Mouse (Mus musculus): ENCODE results near the gene Cib4. TPM values are rescaled to one million over a fixed set of nuclear protein-coding genes. Genes with fewer than 3 reads are reported as not detected.

Gene Cib4
- polyA plus RNA-seq, 1 experiment from 2014 or later, result not detected

DNA sequence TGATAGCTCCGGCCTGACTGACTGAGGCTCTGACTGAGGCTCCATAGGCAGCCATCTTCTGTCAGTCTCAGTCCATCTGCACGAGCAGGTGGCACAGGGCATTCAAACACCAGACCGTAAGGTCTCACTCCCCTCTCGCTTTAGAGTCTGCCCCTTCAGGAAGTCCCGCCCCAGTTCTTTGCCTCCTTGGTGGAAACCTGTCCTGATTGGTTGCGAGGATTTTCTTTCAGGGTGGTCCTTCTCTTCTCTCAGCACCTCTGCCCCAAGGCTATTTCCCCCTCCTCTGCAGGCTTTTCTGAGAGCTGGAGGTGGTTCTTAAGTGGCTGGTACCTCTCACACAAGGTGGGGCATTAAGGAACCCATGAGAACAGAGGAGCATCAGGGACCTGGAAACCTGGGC, 75.2 kb downstream of the Cib4 start:
- Histone ChIP-seq H3K4me2 (ENCODE audit: low read length) (no peak overlapping the region), H3K9ac (ENCODE audit: low read length) (no peak overlapping the region), H3K27me3 (ENCODE audit: control insufficient read depth, insufficient read depth, low read length) (peaks cover 9% of the 10 kb centered on the region), H3K9me3 (ENCODE audit: control insufficient read depth, low read length) (no peaks in the 10 kb centered on the region), H3K4me1 (ENCODE audit: control insufficient read depth in 2 of 2, insufficient read depth in 2 of 2, low read length in 2 of 2) (peaks cover 0 to 2% of the 10 kb centered on the region in 2 experiments; a peak in 1 of 4 replicates), H3K36me3 (ENCODE audit: control insufficient read depth, insufficient read depth, low read length) (no peaks in the 10 kb centered on the region), H3K27ac (replicated peaks in 1 of 2; ENCODE audit: control insufficient read depth in 1 of 2, insufficient read depth in 1 of 2, low read depth in 2 of 2, low read length in 2 of 2) (no peak overlapping the region), H3K4me3 (ENCODE audit: control insufficient read depth in 1 of 2, insufficient read depth in 1 of 2, low read depth in 1 of 2, low read length in 2 of 2) (no peak overlapping the region)
- no peak for ATAC-seq (ENCODE audit: insufficient number of reproducible peaks, insufficient read depth, low FRiP score, low read depth)
- 58% methylated on average over 6 of the region's 6 CpGs for WGBS

DNA sequence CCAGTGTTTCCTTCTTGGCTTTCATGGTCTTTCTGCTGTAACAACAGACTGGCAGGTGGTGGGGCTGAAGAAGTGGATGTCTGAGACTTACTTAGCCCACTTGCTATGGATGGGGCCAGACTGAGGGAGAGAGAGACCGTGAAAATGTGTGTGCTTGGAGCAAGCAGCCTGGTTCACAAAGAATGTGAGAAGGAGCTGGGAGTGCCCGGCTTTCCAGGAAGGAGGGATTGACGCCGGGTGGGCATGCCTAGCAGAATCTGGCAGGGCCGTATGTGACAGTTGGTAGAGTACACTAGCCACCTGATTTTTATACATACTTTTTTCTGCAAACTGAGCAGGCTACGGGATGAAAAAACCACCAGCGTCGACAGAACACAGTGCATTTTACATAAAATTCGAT, 79.3 kb downstream of the Cib4 start:
- peaks cover 4 to 5% of the 10 kb centered on the region in 2 experiments; a peak in 2 of 4 replicates for H3K4me1 ChIP-seq (ENCODE audit: control insufficient read depth in 2 of 2, insufficient read depth in 2 of 2, low read length in 2 of 2)
- ATAC-seq (ENCODE audit: insufficient number of reproducible peaks, insufficient read depth, low FRiP score, low read depth), result no peak
- H3K4me2 ChIP-seq (ENCODE audit: low read length), result peak overlapping the region; percentile 58
- H3K9me3 ChIP-seq (ENCODE audit: control insufficient read depth, low read length), result no peaks in the 10 kb centered on the region
- no peaks in the 10 kb centered on the region for H3K36me3 ChIP-seq (ENCODE audit: control insufficient read depth, insufficient read depth, low read length)
- H3K4me3 ChIP-seq (ENCODE audit: control insufficient read depth in 1 of 2, insufficient read depth in 1 of 2, low read depth in 1 of 2, low read length in 2 of 2), result peak overlapping the region in 1 of 2 experiments; percentile 19; a peak in 1 of 4 replicates
- H3K9ac ChIP-seq (ENCODE audit: low read length), result peak overlapping the region; percentile 34
- 42% methylated on average over 9 of the region's 9 CpGs for WGBS
- no peak overlapping the region for H3K27ac ChIP-seq (replicated peaks in 1 of 2; ENCODE audit: control insufficient read depth in 1 of 2, insufficient read depth in 1 of 2, low read depth in 2 of 2, low read length in 2 of 2)
- peaks cover 32% of the 10 kb centered on the region for H3K27me3 ChIP-seq (ENCODE audit: control insufficient read depth, insufficient read depth, low read length)

DNA sequence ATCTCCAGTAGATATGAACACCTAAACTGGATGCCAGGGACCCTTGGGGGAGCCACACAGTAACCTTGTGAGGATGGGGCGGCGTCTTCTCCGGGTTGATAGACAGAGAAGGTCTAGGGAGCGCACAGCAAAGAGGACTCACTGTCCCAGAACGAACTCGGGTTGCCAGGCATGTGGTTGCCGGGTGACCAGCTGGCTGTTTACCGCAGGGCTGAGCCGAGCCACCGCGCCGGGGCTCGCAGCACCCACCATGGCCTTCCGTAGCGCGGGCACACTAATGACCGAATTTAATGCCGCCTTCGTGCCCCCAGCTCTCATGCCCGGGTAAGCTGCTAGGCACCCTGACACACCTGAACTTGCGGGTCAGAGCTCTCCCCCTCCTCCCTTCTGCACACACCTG, 79.8 kb downstream of the Cib4 start, which contains the start of gene 1700001C02Rik:
Gene 1700001C02Rik, plus strand, starts transcription at position 187 of the 400 bp plus-strand sequence.
- Histone ChIP-seq H3K9ac (ENCODE audit: low read length) (peak within 1 kb of the TSS; percentile 34), H3K27me3 (ENCODE audit: control insufficient read depth, insufficient read depth, low read length) (peaks cover 33% of the 10 kb centered on the region), H3K4me2 (ENCODE audit: low read length) (peak within 1 kb of the TSS; percentile 58), H3K27ac (replicated peaks in 1 of 2; ENCODE audit: control insufficient read depth in 1 of 2, insufficient read depth in 1 of 2, low read depth in 2 of 2, low read length in 2 of 2) (no peak within 1 kb of the TSS), H3K4me1 (ENCODE audit: control insufficient read depth in 2 of 2, insufficient read depth in 2 of 2, low read length in 2 of 2) (peaks cover 5 to 6% of the 10 kb centered on the region in 2 experiments; a peak in 2 of 4 replicates), H3K36me3 (ENCODE audit: control insufficient read depth, insufficient read depth, low read length) (no peaks in the 10 kb centered on the region), H3K4me3 (ENCODE audit: control insufficient read depth in 1 of 2, insufficient read depth in 1 of 2, low read depth in 1 of 2, low read length in 2 of 2) (peak within 1 kb of the TSS; percentile 19 to 23; a peak in 2 of 4 replicates), H3K9me3 (ENCODE audit: control insufficient read depth, low read length) (no peaks in the 10 kb centered on the region)
- ATAC-seq (ENCODE audit: insufficient number of reproducible peaks, insufficient read depth, low FRiP score, low read depth), result no peak
- WGBS, result 18% methylated on average over 21 of the region's 21 CpGs

DNA sequence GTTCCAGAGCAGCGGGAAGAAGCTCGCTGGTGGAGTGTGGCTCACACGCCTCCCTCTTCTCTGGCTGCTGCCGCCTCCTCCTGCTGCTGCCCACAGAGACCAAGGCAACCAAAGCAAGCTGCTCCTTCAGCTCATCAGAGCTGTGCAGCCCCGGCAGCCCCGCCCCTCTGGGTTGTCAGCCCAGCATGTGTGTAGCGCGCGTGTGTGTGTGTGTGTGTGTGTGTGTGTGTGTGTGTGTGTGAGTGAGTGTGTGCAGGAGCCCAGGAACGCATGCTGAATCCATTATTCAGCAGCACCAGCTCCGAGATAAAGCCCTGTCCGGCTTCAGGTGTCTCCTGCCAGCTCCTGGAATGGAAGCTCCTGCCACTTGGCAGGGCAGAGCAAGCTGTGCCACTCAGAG, 83.8 kb downstream of the Cib4 start, which contains the start of gene Otof:
Gene Otof, minus strand, starts transcription at position 112 of the 400 bp plus-strand sequence.
- ATAC-seq (ENCODE audit: insufficient number of reproducible peaks, insufficient read depth, low FRiP score, low read depth), result peak; percentile 32; the same call in 1 of the 2 replicates
- Histone ChIP-seq H3K36me3 (ENCODE audit: control insufficient read depth, insufficient read depth, low read length) (no peaks in the 10 kb centered on the region), H3K4me3 (ENCODE audit: control insufficient read depth in 1 of 2, insufficient read depth in 1 of 2, low read depth in 1 of 2, low read length in 2 of 2) (no peak within 1 kb of the TSS), H3K4me1 (ENCODE audit: control insufficient read depth in 2 of 2, insufficient read depth in 2 of 2, low read length in 2 of 2) (peaks cover 5 to 6% of the 10 kb centered on the region in 2 experiments; a peak in 2 of 4 replicates), H3K4me2 (ENCODE audit: low read length) (peak within 1 kb of the TSS; percentile 27), H3K27ac (replicated peaks in 1 of 2; ENCODE audit: control insufficient read depth in 1 of 2, insufficient read depth in 1 of 2, low read depth in 2 of 2, low read length in 2 of 2) (no peak within 1 kb of the TSS), H3K9ac (ENCODE audit: low read length) (no peak within 1 kb of the TSS), H3K27me3 (ENCODE audit: control insufficient read depth, insufficient read depth, low read length) (peaks cover 39% of the 10 kb centered on the region), H3K9me3 (ENCODE audit: control insufficient read depth, low read length) (no peaks in the 10 kb centered on the region)
- WGBS, result 18% methylated on average over 10 of the region's 12 CpGs

DNA sequence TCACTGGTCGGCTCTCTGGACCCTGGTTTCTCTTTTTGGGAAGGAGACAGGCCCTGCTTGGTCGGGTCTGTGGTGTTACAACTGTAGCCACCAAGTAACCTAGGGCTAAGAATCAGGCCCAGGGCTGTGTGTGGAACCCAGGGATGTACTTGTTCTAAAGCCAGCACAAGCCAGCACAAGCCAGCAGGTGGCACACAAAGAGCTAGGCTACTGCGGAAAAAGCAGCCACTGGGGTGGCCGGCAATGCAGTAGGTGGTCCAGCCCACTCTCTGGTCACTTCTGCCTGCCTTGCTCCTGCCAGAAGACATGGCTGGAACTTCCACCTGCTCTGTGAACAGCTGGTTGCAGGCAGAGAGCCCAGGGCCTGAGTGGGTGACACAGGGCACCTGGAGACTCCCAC, 85.5 kb downstream of the Cib4 start:
- no peak for ATAC-seq (ENCODE audit: insufficient number of reproducible peaks, insufficient read depth, low FRiP score, low read depth)

DNA sequence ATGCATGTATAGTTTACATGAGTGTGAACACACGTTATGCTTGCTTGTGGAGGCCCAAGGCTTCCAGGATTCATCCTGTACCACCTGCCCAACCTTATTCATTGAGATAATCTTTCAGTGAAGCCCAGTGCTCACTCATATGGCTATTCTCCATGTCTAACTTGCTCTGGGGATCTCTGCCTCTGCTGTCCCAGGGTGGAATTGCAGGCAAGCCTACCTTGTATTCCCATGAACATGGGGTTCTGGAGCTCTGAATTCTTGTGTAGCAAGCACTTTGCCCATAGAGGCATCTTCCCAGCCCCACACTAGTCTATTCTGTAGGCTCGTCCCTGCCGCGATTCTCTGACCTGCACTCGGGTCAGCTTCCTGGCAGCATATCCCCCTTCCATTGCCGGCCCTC, 89.6 kb downstream of the Cib4 start:
- Histone ChIP-seq H3K27ac (replicated peaks in 1 of 2; ENCODE audit: control insufficient read depth in 1 of 2, insufficient read depth in 1 of 2, low read depth in 2 of 2, low read length in 2 of 2) (no peak overlapping the region), H3K9me3 (ENCODE audit: control insufficient read depth, low read length) (no peaks in the 10 kb centered on the region), H3K4me1 (ENCODE audit: control insufficient read depth in 2 of 2, insufficient read depth in 2 of 2, low read length in 2 of 2) (no peaks in the 10 kb centered on the region), H3K4me2 (ENCODE audit: low read length) (no peak overlapping the region), H3K36me3 (ENCODE audit: control insufficient read depth, insufficient read depth, low read length) (no peaks in the 10 kb centered on the region), H3K9ac (ENCODE audit: low read length) (no peak overlapping the region), H3K4me3 (ENCODE audit: control insufficient read depth in 1 of 2, insufficient read depth in 1 of 2, low read depth in 1 of 2, low read length in 2 of 2) (no peak overlapping the region), H3K27me3 (ENCODE audit: control insufficient read depth, insufficient read depth, low read length) (peaks cover 6% of the 10 kb centered on the region)
- no peak for ATAC-seq (ENCODE audit: insufficient number of reproducible peaks, insufficient read depth, low FRiP score, low read depth)
- 47% methylated on average over 6 of the region's 6 CpGs for WGBS

More for the DNA sequence above, 85.5 kb downstream of the Cib4 start:
- H3K36me3 ChIP-seq (ENCODE audit: control insufficient read depth, insufficient read depth, low read length), result no peaks in the 10 kb centered on the region
- H3K9ac ChIP-seq (ENCODE audit: low read length), result no peak overlapping the region
- H3K4me3 ChIP-seq (ENCODE audit: control insufficient read depth in 1 of 2, insufficient read depth in 1 of 2, low read depth in 1 of 2, low read length in 2 of 2), result no peak overlapping the region
- WGBS, result 36% methylated on average over 4 of the region's 4 CpGs
- H3K27me3 ChIP-seq (ENCODE audit: control insufficient read depth, insufficient read depth, low read length), result peaks cover 27% of the 10 kb centered on the region
- H3K27ac ChIP-seq (replicated peaks in 1 of 2; ENCODE audit: control insufficient read depth in 1 of 2, insufficient read depth in 1 of 2, low read depth in 2 of 2, low read length in 2 of 2), result no peak overlapping the region
- H3K9me3 ChIP-seq (ENCODE audit: control insufficient read depth, low read length), result no peaks in the 10 kb centered on the region
- H3K4me2 ChIP-seq (ENCODE audit: low read length), result no peak overlapping the region
- peaks cover 3 to 6% of the 10 kb centered on the region in 2 experiments; a peak in 2 of 4 replicates for H3K4me1 ChIP-seq (ENCODE audit: control insufficient read depth in 2 of 2, insufficient read depth in 2 of 2, low read length in 2 of 2)

DNA sequence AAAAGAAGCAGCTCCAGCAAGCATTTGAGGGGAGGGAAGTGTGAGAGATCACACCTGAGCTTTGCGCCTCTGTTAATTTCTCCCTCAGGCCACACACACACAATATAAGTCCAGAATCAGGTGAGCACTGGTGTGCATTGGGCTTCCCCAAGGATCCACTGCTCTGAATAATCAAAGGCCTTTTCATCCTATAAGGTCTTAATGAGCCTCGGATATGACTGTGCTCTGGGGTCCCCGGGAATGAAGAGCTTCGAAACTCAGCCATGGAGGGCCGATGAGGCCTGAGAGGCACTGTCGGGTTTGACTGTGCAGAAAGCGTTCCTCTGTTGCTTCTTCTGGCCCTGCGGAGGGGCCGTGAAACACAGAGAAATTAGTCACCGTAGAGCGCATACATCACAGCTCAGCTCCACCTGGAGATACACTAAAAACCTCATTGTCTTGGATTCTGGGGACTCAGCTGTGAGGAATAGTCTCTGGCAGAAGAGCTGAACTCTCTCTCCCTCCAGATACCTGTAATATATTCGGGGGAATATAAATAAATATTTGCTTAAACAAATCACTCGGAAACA, 101.2 kb downstream of the Cib4 start:
- WGBS, result 84% methylated on average over 13 of the region's 13 CpGs
- Histone ChIP-seq H3K4me2 (ENCODE audit: low read length) (no peak overlapping the region), H3K27ac (replicated peaks in 1 of 2; ENCODE audit: control insufficient read depth in 1 of 2, insufficient read depth in 1 of 2, low read depth in 2 of 2, low read length in 2 of 2) (no peak overlapping the region), H3K9ac (ENCODE audit: low read length) (no peak overlapping the region), H3K4me1 (ENCODE audit: control insufficient read depth in 2 of 2, insufficient read depth in 2 of 2, low read length in 2 of 2) (no peaks in the 10 kb centered on the region; a peak in 1 of 4 replicates), H3K27me3 (ENCODE audit: control insufficient read depth, insufficient read depth, low read length) (no peaks in the 10 kb centered on the region), H3K4me3 (ENCODE audit: control insufficient read depth in 1 of 2, insufficient read depth in 1 of 2, low read depth in 1 of 2, low read length in 2 of 2) (no peak overlapping the region), H3K36me3 (ENCODE audit: control insufficient read depth, insufficient read depth, low read length) (no peaks in the 10 kb centered on the region), H3K9me3 (ENCODE audit: control insufficient read depth, low read length) (no peaks in the 10 kb centered on the region)
- no peak for ATAC-seq (ENCODE audit: insufficient number of reproducible peaks, insufficient read depth, low FRiP score, low read depth)

All from heart, embryonic 14.5 days (tissue).